Mouse (Mus musculus) urinary bladder, postnatal 36 days (tissue): ENCODE measurements around the gene Cfap126.
"Not testable (repeated sequence)": the region's sequence is repeated elsewhere in the genome, so short reads cannot be mapped to it uniquely, and the experiment has no call there.

Experiments used
- DNase-seq, 2 experiments: peaks; one replicate each; pipeline ENCODE4 v3.0.0; 2022; ENCODE audit warnings: low spot score in 2 of 2, mixed read lengths in 1 of 2

Cfap126 gene

GRCm38 (mm10) chr1:171124398-171124797, 10.7 kb downstream of the Cfap126 start:
- no peak for DNase-seq

- no peak for DNase-seq
These were observed 15.5 kb downstream of the Cfap126 start for GRCm38 (mm10) chr1:171129251-171129650.

DNA sequence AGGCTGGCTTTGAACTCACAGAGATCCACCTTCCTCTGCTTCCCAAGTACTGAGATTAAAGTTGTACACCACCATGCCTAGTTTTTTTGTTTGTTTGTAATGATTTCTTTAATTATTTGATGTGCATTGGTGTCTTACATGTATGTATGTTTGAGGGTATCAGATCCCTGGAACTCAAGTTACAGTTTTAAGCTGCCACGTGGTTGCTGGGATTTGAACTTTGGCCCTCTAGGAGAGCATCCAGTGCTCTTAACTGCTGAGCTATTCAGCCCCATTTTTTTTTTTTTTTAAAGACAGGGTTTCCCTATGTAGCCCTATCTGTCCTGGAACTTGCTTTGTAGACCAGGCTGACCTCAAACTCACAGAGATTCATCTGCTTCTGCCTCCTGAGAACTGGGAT, 17.3 kb downstream of the Cfap126 start:
- DNase-seq: no peak

GRCm38 (mm10) chr1:171135600-171135999, 21.9 kb downstream of the Cfap126 start:
- no peak for DNase-seq

GRCm38 (mm10) chr1:171137486-171138155, 23.9 kb downstream of the Cfap126 start:
- DNase-seq: not testable (repeated sequence)

GRCm38 (mm10) chr1:171142981-171143380, 29.3 kb downstream of the Cfap126 start:
- DNase-seq: not testable (repeated sequence)

- peak; percentile 96 for DNase-seq
These were observed 36.4 kb downstream of the Cfap126 start, which contains the start of the genes Sdhc and Mpz for GRCm38 (mm10) chr1:171149974-171150760. TSS of gene Sdhc (minus strand) at chr1:171150603. TSS of gene Mpz (plus strand) at chr1:171150711.

DNA sequence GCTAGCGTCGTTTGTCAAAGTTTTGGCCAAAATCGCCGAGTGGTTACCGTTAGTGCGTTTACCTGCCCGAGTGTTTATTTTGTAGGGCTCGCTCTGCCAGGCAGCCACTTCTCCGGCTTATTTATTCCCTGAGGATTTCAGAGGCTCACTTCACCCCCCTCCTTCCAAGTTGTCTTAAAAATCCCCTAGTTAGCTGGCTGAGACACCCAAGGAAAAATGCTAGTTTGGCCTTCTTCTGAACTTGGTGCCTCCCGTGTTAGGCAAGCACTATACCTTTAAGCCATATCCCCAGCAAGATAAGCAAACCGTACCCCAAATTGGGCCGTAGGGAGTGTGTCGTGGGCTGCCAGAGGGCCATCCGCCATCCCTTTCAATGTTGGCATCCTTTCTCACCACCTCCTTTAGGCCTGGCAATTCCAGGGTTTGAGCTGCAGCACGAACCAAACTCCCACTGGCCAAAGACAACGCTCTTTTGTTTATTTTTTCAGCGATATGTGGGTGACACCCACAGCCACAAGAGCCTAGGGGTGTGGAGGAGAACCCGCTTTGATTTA, 37.2 kb downstream of the Cfap126 start:
- DNase-seq: peak in 1 of 2 experiments; percentile 11

- no peak for DNase-seq
These were observed 38.2 kb downstream of the Cfap126 start for GRCm38 (mm10) chr1:171151966-171152365.

DNA sequence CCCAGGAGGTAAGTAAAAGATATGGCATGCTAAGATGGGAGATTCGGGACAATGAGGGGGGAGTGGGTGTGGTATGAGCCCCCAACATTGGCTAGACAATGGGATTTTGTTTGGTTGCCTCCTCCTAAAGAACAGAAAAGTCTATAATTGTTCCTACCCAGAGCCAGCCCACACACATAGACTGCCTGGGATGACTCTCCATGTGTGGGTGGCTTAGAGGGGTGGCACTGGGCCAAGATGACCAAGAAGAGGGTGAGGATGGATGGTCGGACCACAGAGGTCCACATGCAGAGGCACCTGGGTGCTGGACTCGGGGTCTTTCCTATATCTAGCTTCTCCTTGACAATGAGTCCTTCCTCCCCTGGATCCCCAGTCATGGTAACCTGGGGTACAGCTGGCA, 42.9 kb downstream of the Cfap126 start:
- no peak for DNase-seq

DNA sequence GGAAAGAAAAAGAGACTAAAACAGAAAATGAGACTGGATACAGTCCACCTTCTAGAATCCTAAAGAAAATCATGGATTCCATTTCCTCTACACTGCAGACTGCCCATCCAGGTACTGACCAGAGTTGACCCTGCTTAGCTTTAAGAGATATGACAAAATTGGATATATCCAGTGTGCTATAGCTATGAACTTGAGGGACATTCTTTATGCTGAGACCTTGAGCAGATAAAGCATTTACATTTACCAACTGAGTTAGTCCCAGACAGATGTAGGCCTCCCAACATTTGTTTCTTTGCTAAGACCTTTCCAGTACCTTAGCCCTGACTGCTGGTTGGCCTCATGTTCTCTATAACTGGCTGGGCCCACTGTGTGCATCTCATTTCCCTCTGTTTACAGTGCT, 44.2 kb downstream of the Cfap126 start:
- DNase-seq: no peak

DNA sequence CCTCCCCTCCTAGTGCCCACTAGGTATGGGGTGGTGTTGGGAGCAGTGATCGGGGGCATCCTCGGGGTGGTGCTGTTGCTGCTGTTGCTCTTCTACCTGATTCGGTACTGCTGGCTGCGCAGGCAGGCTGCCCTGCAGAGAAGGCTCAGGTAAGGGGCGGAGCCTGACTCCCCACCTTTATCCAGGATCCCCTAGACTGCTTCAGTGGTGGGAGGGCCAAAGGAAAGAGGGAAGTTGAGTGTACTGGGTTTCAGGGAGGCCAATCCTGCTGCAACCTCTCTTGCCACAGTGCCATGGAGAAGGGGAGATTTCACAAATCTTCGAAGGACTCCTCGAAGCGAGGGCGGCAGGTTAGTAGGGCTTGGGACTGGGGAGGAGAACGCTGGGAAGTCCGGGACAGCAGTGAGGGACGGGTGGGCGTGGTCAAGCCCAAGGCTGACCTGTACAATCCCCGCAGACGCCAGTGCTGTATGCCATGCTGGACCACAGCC, 45.8 kb downstream of the Cfap126 start:
- DNase-seq: peak; percentile 13 to 15

- no peak for DNase-seq
These were observed 48.8 kb downstream of the Cfap126 start for GRCm38 (mm10) chr1:171162526-171162925.

GRCm38 (mm10) chr1:171164258-171164657, 50.5 kb downstream of the Cfap126 start:
- DNase-seq: no peak

DNA sequence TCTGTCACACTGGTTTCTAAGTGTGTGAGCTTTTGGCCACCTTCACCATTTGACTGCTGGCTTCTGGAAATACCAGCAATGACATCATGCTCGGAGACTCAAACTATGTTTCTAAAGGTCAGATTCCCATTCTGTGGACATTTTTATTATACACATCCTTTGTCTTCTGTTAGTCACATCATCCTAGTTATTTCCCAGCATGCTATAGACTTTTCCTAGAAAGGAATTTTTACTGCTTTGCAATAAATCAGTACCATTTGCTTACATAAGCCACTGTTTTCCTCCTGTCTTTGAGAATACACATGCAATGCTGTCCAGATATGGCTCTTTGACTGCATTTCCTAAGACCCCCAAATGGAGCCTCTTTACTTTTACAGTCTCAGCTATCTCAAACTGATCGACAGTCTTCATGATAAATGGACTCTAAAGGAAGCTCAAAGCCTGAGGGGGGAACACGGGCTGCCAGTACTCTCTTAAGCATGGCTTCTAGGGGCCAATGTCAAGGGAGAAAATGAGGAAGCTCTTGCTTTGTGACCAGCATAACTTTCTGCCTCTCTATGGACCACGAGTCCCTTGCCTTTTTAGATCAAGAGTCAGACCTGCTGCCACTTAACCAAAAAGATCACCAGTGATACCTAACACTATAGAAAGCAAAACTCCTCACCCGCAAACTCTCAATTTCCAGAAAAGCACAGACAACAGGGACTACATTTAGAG, 52.1 kb downstream of the Cfap126 start:
- DNase-seq: no peak

- DNase-seq: no peak
These were observed 55.2 kb downstream of the Cfap126 start for GRCm38 (mm10) chr1:171168906-171169305.

- no peak for DNase-seq
These were observed 56.2 kb downstream of the Cfap126 start for GRCm38 (mm10) chr1:171169913-171170312.

DNA sequence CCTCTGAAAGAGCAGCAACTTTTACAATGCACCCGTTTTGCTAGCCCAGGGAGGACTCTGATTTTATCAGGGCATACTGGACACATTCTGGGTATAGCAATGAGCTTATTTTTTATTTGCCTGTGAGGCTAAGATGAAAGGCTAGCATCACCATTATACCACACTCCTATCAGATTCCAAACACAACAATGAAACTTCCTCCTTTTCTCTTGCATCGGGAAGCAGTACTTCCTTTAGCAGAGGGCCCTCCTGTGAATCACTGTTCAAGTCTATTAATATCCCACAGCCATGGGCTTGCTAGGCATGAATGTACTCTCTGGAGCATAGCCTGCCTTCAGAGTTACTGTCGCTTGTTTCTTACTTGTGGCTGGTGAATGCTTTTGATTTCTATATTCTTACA, 57.4 kb downstream of the Cfap126 start:
- no peak for DNase-seq

GRCm38 (mm10) chr1:171172779-171173178, 59.1 kb downstream of the Cfap126 start:
- no peak for DNase-seq
